Mouse (Mus musculus): Measurements from ENCODE around the gene Taf6. TPM values are rescaled to one million over a fixed set of nuclear protein-coding genes. Genes with fewer than 3 reads are reported as not detected.

The Taf6 gene
- total and polyA plus RNA-seq, 3 experiments = 34.8 to 69.4 (median 45.7) TPM

DNA sequence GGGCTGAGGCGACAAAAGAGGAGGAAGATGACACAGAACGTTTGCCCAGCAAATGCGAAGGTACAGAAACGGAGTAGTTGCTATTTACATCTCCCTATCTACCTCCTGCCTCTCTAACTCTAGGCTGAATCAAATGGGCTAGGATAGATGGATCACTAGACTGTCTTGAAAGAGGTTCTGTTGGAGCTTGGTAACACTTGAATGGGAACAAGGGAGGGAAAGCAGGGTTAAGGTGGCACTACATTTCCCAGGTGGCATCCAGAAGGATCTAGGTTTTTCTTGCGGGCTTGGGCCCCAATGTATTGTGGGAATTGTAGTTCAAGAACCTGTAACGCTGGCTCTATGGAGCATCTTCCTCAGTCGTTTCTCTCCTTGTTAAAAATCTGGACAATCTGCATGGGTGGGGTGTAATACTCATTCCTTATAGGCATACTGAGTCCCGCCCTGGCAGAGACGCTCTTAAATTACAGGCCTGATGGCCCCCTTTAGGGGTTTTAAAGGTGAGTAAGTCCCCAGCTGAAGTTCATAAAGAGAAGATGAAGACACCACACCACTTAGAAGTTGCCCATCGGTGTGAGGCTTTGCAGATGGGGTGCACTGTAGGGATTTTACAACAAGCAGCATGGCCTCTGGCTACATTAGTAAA, 533 bp upstream of the Taf6 start:
- H3K9me3 ChIP-seq (replicated peaks) = no peaks in the 10 kb centered on the region
- H3K27me3 ChIP-seq (ENCODE audit: insufficient read depth, low read length) = no peaks in the 10 kb centered on the region
- H3K36me3 ChIP-seq (replicated peaks) = peaks cover 64% of the 10 kb centered on the region
- H3K4me3 ChIP-seq (ENCODE audit: low read depth, low read length) = peak overlapping the region; percentile 87
- TF ChIP-seq GATA2 (IDR thresholded peaks at IDR 0.05; ENCODE audit: borderline replicate concordance, low read depth, low read length) (no peak), GATA1 (IDR thresholded peaks at IDR 0.05; ENCODE audit: borderline replicate concordance, low read length) (no peak), POLR2AphosphoS5 (IDR thresholded peaks at IDR 0.05; ENCODE audit: insufficient replicate concordance, low read depth, low read length) (no peak), CTCF (IDR thresholded peaks at IDR 0.05; ENCODE audit: low read depth, low read length) (no peak), TAL1 (conservative IDR thresholded peaks at IDR 0.05; ENCODE audit: low read depth, low read length) (no peak)
- H3K4me1 ChIP-seq (ENCODE audit: insufficient read depth, low read depth, low read length) = peaks cover 27% of the 10 kb centered on the region
- peak; percentile 40 for DNase-seq (ENCODE audit: low spot score)
- ATAC-seq (ENCODE audit: extremely low read depth, insufficient number of reproducible peaks, low FRiP score, poor library complexity, severe bottlenecking) = peak; percentile 76

GRCm38 (mm10) chr5:138173217-138173616, 14.0 kb downstream of the Taf6 start:
- TF ChIP-seq TAL1 (conservative IDR thresholded peaks at IDR 0.05; ENCODE audit: low read depth, low read length) (no peak), CTCF (IDR thresholded peaks at IDR 0.05; ENCODE audit: low read depth, low read length) (no peak), GATA1 (IDR thresholded peaks at IDR 0.05; ENCODE audit: borderline replicate concordance, low read length) (no peak), POLR2AphosphoS5 (IDR thresholded peaks at IDR 0.05; ENCODE audit: insufficient replicate concordance, low read depth, low read length) (no peak), GATA2 (IDR thresholded peaks at IDR 0.05; ENCODE audit: borderline replicate concordance, low read depth, low read length) (no peak)
- Histone ChIP-seq H3K9me3 (replicated peaks) (no peaks in the 10 kb centered on the region), H3K4me1 (ENCODE audit: insufficient read depth, low read depth, low read length) (peaks cover 49% of the 10 kb centered on the region), H3K4me3 (ENCODE audit: low read depth, low read length) (peak overlapping the region; percentile 30; the same call in 1 of the 2 replicates), H3K36me3 (replicated peaks) (peaks cover 79% of the 10 kb centered on the region), H3K27me3 (ENCODE audit: insufficient read depth, low read length) (no peaks in the 10 kb centered on the region)
- no peak for DNase-seq (ENCODE audit: low spot score)
- ATAC-seq (ENCODE audit: extremely low read depth, insufficient number of reproducible peaks, low FRiP score, poor library complexity, severe bottlenecking) = no peak

GRCm38 (mm10) chr5:138171695-138172491, 15.4 kb downstream of the Taf6 start, which contains the start of the genes Ap4m1 and Mcm7:
Gene Ap4m1, plus strand, starts transcription at chr5:138172002.
Gene Mcm7, minus strand, starts transcription at chr5:138172422.
- TF ChIP-seq GATA1 (IDR thresholded peaks at IDR 0.05; ENCODE audit: borderline replicate concordance, low read length) = no peak
- no peak for TF ChIP-seq CTCF (IDR thresholded peaks at IDR 0.05; ENCODE audit: low read depth, low read length)
- no peak for TF ChIP-seq POLR2AphosphoS5 (IDR thresholded peaks at IDR 0.05; ENCODE audit: insufficient replicate concordance, low read depth, low read length)
- no peak for TF ChIP-seq TAL1 (conservative IDR thresholded peaks at IDR 0.05; ENCODE audit: low read depth, low read length)
- TF ChIP-seq GATA2 (IDR thresholded peaks at IDR 0.05; ENCODE audit: borderline replicate concordance, low read depth, low read length) = no peak
- peak within 1 kb of the TSS; percentile 90 for H3K4me3 ChIP-seq (ENCODE audit: low read depth, low read length)
- peaks cover 59% of the 10 kb centered on the region for H3K4me1 ChIP-seq (ENCODE audit: insufficient read depth, low read depth, low read length)
- no peaks in the 10 kb centered on the region for H3K9me3 ChIP-seq (replicated peaks)
- H3K36me3 ChIP-seq (replicated peaks) = peaks cover 79% of the 10 kb centered on the region
- ATAC-seq (ENCODE audit: extremely low read depth, insufficient number of reproducible peaks, low FRiP score, poor library complexity, severe bottlenecking) = peak; percentile 86
- DNase-seq (ENCODE audit: low spot score) = peak; percentile 99
- no peaks in the 10 kb centered on the region; the same call in 1 of the 2 replicates for H3K27me3 ChIP-seq (ENCODE audit: insufficient read depth, low read length)

DNA sequence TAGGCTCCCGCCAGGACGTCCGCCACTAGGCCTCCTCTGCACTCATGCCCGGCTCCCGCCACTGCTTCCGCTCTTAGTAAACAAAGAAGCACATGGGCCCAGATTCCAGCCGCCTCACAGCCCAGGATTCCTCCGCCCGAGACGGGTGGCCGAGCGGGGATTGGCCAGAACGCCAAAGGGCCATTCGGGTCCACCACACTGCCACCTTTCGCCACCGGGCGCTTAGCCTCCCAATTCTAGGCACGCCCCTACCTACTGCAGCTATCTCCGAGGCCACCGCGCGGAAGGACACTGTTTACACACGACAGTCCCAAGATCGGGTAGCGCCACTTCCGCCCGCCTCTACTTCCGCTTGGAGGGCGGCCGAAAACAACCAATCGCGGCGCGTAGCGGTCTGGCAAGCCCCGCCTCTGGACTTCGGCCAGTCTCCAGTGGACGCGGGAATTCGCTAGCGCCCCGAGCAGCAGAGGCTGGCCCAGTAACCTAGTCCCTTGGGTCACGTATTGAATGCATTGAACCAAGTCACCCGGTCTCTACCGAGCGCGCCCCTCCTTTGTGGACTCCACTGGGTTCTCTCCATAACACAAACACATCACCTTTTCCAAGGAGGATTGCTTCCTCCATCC, 16.2 kb downstream of the Taf6 start:
- no peak for TF ChIP-seq GATA1 (IDR thresholded peaks at IDR 0.05; ENCODE audit: borderline replicate concordance, low read length)
- TF ChIP-seq CTCF (IDR thresholded peaks at IDR 0.05; ENCODE audit: low read depth, low read length) = no peak
- TF ChIP-seq GATA2 (IDR thresholded peaks at IDR 0.05; ENCODE audit: borderline replicate concordance, low read depth, low read length) = no peak
- Histone ChIP-seq H3K9me3 (replicated peaks) (no peaks in the 10 kb centered on the region), H3K27me3 (ENCODE audit: insufficient read depth, low read length) (no peaks in the 10 kb centered on the region; the same call in 1 of the 2 replicates), H3K36me3 (replicated peaks) (peaks cover 81% of the 10 kb centered on the region), H3K4me1 (ENCODE audit: insufficient read depth, low read depth, low read length) (peaks cover 65% of the 10 kb centered on the region), H3K4me3 (ENCODE audit: low read depth, low read length) (peak overlapping the region; percentile 90)
- DNase-seq (ENCODE audit: low spot score) (peak; percentile 92), ATAC-seq (ENCODE audit: extremely low read depth, insufficient number of reproducible peaks, low FRiP score, poor library complexity, severe bottlenecking) (peak; percentile 68)

DNA sequence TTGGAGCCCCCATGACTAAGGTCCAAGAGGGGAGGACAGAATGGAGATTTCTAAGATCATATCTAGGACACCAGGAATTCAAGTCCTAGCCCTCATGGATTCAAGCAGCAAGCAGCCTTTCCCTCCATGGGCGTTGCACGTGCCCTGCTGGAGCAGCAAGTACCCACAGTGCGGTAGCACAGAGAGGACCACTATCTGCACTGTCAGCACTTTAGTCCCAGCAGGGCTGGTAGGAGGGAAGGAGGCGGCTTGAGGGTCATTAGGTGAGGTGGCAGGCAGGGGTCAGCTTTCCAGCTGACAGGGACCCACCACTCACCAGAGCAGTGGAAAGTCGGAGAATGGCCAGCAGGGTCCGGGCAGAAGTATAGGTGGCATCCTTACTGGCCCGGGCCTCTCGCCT, 21.7 kb downstream of the Taf6 start:
- H3K4me1 ChIP-seq (ENCODE audit: insufficient read depth, low read depth, low read length) = peaks cover 82% of the 10 kb centered on the region
- H3K36me3 ChIP-seq (replicated peaks) = peaks cover 85% of the 10 kb centered on the region
- no peak for TF ChIP-seq CTCF (IDR thresholded peaks at IDR 0.05; ENCODE audit: low read depth, low read length)
- no peak for TF ChIP-seq GATA2 (IDR thresholded peaks at IDR 0.05; ENCODE audit: borderline replicate concordance, low read depth, low read length)
- TF ChIP-seq GATA1 (IDR thresholded peaks at IDR 0.05; ENCODE audit: borderline replicate concordance, low read length) = no peak
- TF ChIP-seq POLR2AphosphoS5 (IDR thresholded peaks at IDR 0.05; ENCODE audit: insufficient replicate concordance, low read depth, low read length) = no peak
- TF ChIP-seq TAL1 (conservative IDR thresholded peaks at IDR 0.05; ENCODE audit: low read depth, low read length) = no peak
- ATAC-seq (ENCODE audit: extremely low read depth, insufficient number of reproducible peaks, low FRiP score, poor library complexity, severe bottlenecking) (no peak), DNase-seq (ENCODE audit: low spot score) (no peak)
- no peaks in the 10 kb centered on the region; the same call in 1 of the 2 replicates for H3K27me3 ChIP-seq (ENCODE audit: insufficient read depth, low read length)
- peak overlapping the region; percentile 1; the same call in 1 of the 2 replicates for H3K4me3 ChIP-seq (ENCODE audit: low read depth, low read length)
- no peaks in the 10 kb centered on the region for H3K9me3 ChIP-seq (replicated peaks)

GRCm38 (mm10) chr5:138163610-138164009, 23.6 kb downstream of the Taf6 start:
- Histone ChIP-seq H3K27me3 (ENCODE audit: insufficient read depth, low read length) (no peaks in the 10 kb centered on the region; the same call in 1 of the 2 replicates), H3K36me3 (replicated peaks) (peaks cover 67% of the 10 kb centered on the region), H3K4me3 (ENCODE audit: low read depth, low read length) (no peak overlapping the region), H3K9me3 (replicated peaks) (no peaks in the 10 kb centered on the region), H3K4me1 (ENCODE audit: insufficient read depth, low read depth, low read length) (peaks cover 74% of the 10 kb centered on the region)
- ATAC-seq (ENCODE audit: extremely low read depth, insufficient number of reproducible peaks, low FRiP score, poor library complexity, severe bottlenecking) (no peak), DNase-seq (ENCODE audit: low spot score) (no peak)
- no peak for TF ChIP-seq GATA2 (IDR thresholded peaks at IDR 0.05; ENCODE audit: borderline replicate concordance, low read depth, low read length)
- no peak for TF ChIP-seq GATA1 (IDR thresholded peaks at IDR 0.05; ENCODE audit: borderline replicate concordance, low read length)

All from G1E (cell line).